Mouse (Mus musculus): ENCODE measurements around the gene Tenm3. TPM values are rescaled to one million over a fixed set of nuclear protein-coding genes. Genes with fewer than 3 reads are reported as not detected.

Tenm3 gene
- polyA plus RNA-seq, 2 experiments: 38.0 to 48.1 TPM

- Histone ChIP-seq H3K27me3 (ENCODE audit: control insufficient read depth, insufficient read depth, low read length) (no peaks in the 10 kb centered on the region), H3K4me1 (ENCODE audit: control insufficient read depth, insufficient read depth, low read length) (no peaks in the 10 kb centered on the region), H3K36me3 (ENCODE audit: control insufficient read depth, insufficient read depth, low read length) (no peaks in the 10 kb centered on the region), H3K4me3 (replicated peaks; ENCODE audit: low read length) (no peak overlapping the region), H3K4me2 (replicated peaks; ENCODE audit: low read depth, low read length, severe bottlenecking) (no peak overlapping the region), H3K9ac (ENCODE audit: low read depth, low read length, severe bottlenecking) (no peak overlapping the region), H3K9me3 (ENCODE audit: control insufficient read depth, low read length) (no peaks in the 10 kb centered on the region), H3K27ac (replicated peaks; ENCODE audit: low read depth, low read length) (no peak overlapping the region)
- no peak for ATAC-seq (ENCODE audit: low FRiP score, low read depth)
- no peak for TF ChIP-seq POLR2A (IDR thresholded peaks at IDR 0.05; ENCODE audit: borderline replicate concordance, extremely low read depth, insufficient read depth, insufficient read length)
- WGBS: 79% methylated on average over 7 of the region's 7 CpGs
- DNase-seq (ENCODE audit: low spot score): no peak
Measured at GRCm38 (mm10) chr8:48825666-48826065, 18.1 kb downstream of the Tenm3 start.

GRCm38 (mm10) chr8:48822291-48822690, 21.5 kb downstream of the Tenm3 start:
- no peak overlapping the region for H3K4me2 ChIP-seq (replicated peaks; ENCODE audit: low read depth, low read length, severe bottlenecking)
- H3K4me3 ChIP-seq (replicated peaks; ENCODE audit: low read length): no peak overlapping the region
- no peak for ATAC-seq (ENCODE audit: low FRiP score, low read depth)
- no peak overlapping the region for H3K9ac ChIP-seq (ENCODE audit: low read depth, low read length, severe bottlenecking)
- no peaks in the 10 kb centered on the region for H3K36me3 ChIP-seq (ENCODE audit: control insufficient read depth, insufficient read depth, low read length)
- DNase-seq (ENCODE audit: low spot score): no peak
- H3K27ac ChIP-seq (replicated peaks; ENCODE audit: low read depth, low read length): no peak overlapping the region
- no peaks in the 10 kb centered on the region for H3K9me3 ChIP-seq (ENCODE audit: control insufficient read depth, low read length)
- no peaks in the 10 kb centered on the region for H3K27me3 ChIP-seq (ENCODE audit: control insufficient read depth, insufficient read depth, low read length)
- 78% methylated on average over 4 of the region's 4 CpGs for WGBS
- peaks cover 4% of the 10 kb centered on the region; the same call in 1 of the 2 replicates for H3K4me1 ChIP-seq (ENCODE audit: control insufficient read depth, insufficient read depth, low read length)
- TF ChIP-seq POLR2A (IDR thresholded peaks at IDR 0.05; ENCODE audit: borderline replicate concordance, extremely low read depth, insufficient read depth, insufficient read length): no peak

GRCm38 (mm10) chr8:48819962-48820361, 23.8 kb downstream of the Tenm3 start:
- no peak overlapping the region for H3K4me2 ChIP-seq (replicated peaks; ENCODE audit: low read depth, low read length, severe bottlenecking)
- H3K27me3 ChIP-seq (ENCODE audit: control insufficient read depth, insufficient read depth, low read length): no peaks in the 10 kb centered on the region
- no peak overlapping the region for H3K27ac ChIP-seq (replicated peaks; ENCODE audit: low read depth, low read length)
- DNase-seq (ENCODE audit: low spot score): no peak
- H3K9me3 ChIP-seq (ENCODE audit: control insufficient read depth, low read length): no peaks in the 10 kb centered on the region
- no peak overlapping the region for H3K4me3 ChIP-seq (replicated peaks; ENCODE audit: low read length)
- no peaks in the 10 kb centered on the region for H3K36me3 ChIP-seq (ENCODE audit: control insufficient read depth, insufficient read depth, low read length)
- 12% methylated on average over 6 of the region's 6 CpGs for WGBS
- H3K4me1 ChIP-seq (ENCODE audit: control insufficient read depth, insufficient read depth, low read length): peaks cover 4% of the 10 kb centered on the region; the same call in 1 of the 2 replicates
- TF ChIP-seq POLR2A (IDR thresholded peaks at IDR 0.05; ENCODE audit: borderline replicate concordance, extremely low read depth, insufficient read depth, insufficient read length): no peak
- ATAC-seq (ENCODE audit: low FRiP score, low read depth): no peak
- no peak overlapping the region for H3K9ac ChIP-seq (ENCODE audit: low read depth, low read length, severe bottlenecking)

GRCm38 (mm10) chr8:48819348-48819747, 24.4 kb downstream of the Tenm3 start:
- no peak overlapping the region for H3K9ac ChIP-seq (ENCODE audit: low read depth, low read length, severe bottlenecking)
- TF ChIP-seq POLR2A (IDR thresholded peaks at IDR 0.05; ENCODE audit: borderline replicate concordance, extremely low read depth, insufficient read depth, insufficient read length): no peak
- no peak overlapping the region for H3K4me2 ChIP-seq (replicated peaks; ENCODE audit: low read depth, low read length, severe bottlenecking)
- 30% methylated on average over 5 of the region's 5 CpGs for WGBS
- no peaks in the 10 kb centered on the region for H3K27me3 ChIP-seq (ENCODE audit: control insufficient read depth, insufficient read depth, low read length)
- ATAC-seq (ENCODE audit: low FRiP score, low read depth) (no peak), DNase-seq (ENCODE audit: low spot score) (no peak)
- H3K4me1 ChIP-seq (ENCODE audit: control insufficient read depth, insufficient read depth, low read length): peaks cover 4% of the 10 kb centered on the region; the same call in 1 of the 2 replicates
- no peaks in the 10 kb centered on the region for H3K9me3 ChIP-seq (ENCODE audit: control insufficient read depth, low read length)
- no peak overlapping the region for H3K4me3 ChIP-seq (replicated peaks; ENCODE audit: low read length)
- no peak overlapping the region for H3K27ac ChIP-seq (replicated peaks; ENCODE audit: low read depth, low read length)
- H3K36me3 ChIP-seq (ENCODE audit: control insufficient read depth, insufficient read depth, low read length): no peaks in the 10 kb centered on the region

- H3K36me3 ChIP-seq (ENCODE audit: control insufficient read depth, insufficient read depth, low read length): no peaks in the 10 kb centered on the region
- 58% methylated on average over 13 of the region's 13 CpGs for WGBS
- H3K4me3 ChIP-seq (replicated peaks; ENCODE audit: low read length): no peak overlapping the region
- TF ChIP-seq POLR2A (IDR thresholded peaks at IDR 0.05; ENCODE audit: borderline replicate concordance, extremely low read depth, insufficient read depth, insufficient read length): no peak
- no peaks in the 10 kb centered on the region for H3K27me3 ChIP-seq (ENCODE audit: control insufficient read depth, insufficient read depth, low read length)
- H3K9me3 ChIP-seq (ENCODE audit: control insufficient read depth, low read length): no peaks in the 10 kb centered on the region
- DNase-seq (ENCODE audit: low spot score) (no peak), ATAC-seq (ENCODE audit: low FRiP score, low read depth) (no peak)
- H3K4me1 ChIP-seq (ENCODE audit: control insufficient read depth, insufficient read depth, low read length): peaks cover 4% of the 10 kb centered on the region; the same call in 1 of the 2 replicates
- no peak overlapping the region for H3K4me2 ChIP-seq (replicated peaks; ENCODE audit: low read depth, low read length, severe bottlenecking)
- H3K27ac ChIP-seq (replicated peaks; ENCODE audit: low read depth, low read length): no peak overlapping the region
- no peak overlapping the region for H3K9ac ChIP-seq (ENCODE audit: low read depth, low read length, severe bottlenecking)
Measured at GRCm38 (mm10) chr8:48816941-48817340, 26.8 kb downstream of the Tenm3 start.
